Mouse (Mus musculus) c-Kit-positive CD71-positive TER-119-negative erythroid progenitor cells, embryonic 14.5 days (primary cell): ENCODE data around the gene Pdha2.

ENCODE experiments used
- DNase-seq: peaks from one replicate; pipeline ENCODE4 v3.0.0-alpha.2; 2013; ENCODE audit warnings: low read depth

Gene Pdha2

GRCm38 (mm10) chr3:141212255-141212654, at the start of gene Pdha2:
Gene Pdha2 (minus strand): TSS chr3:141212355.
- no peak for DNase-seq

DNA sequence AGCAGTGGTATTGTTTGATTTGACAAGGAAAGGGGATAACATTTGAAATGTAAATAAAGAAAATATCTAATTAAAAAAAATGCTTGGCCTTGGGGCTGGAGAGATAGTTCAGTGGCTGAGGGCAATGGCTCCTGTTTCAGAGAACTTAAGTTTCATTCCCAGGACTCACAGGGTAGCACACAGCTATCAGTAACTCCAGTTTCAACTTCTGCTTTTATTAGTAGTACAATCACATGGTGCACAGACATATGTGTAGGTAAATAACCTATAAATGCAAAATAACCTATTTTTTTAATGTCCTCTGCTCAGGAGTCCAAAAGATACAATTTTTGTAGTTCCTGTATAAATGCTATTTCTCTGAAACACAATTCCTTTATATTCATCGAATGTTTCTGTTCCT, 48.4 kb upstream of the Pdha2 start:
- no peak for DNase-seq

- no peak for DNase-seq
These were observed 39.3 kb upstream of the Pdha2 start for GRCm38 (mm10) chr3:141251440-141251839.

GRCm38 (mm10) chr3:141244725-141245298, 32.7 kb upstream of the Pdha2 start:
- no peak for DNase-seq

- DNase-seq = no peak
These were observed 25.9 kb upstream of the Pdha2 start for GRCm38 (mm10) chr3:141238071-141238470.

- DNase-seq = no peak
These were observed 17.0 kb upstream of the Pdha2 start for GRCm38 (mm10) chr3:141229148-141229547.

- no peak for DNase-seq
These were observed 10.2 kb upstream of the Pdha2 start for GRCm38 (mm10) chr3:141222339-141222738.

- DNase-seq = no peak
These were observed 6.4 kb upstream of the Pdha2 start for GRCm38 (mm10) chr3:141218561-141218960.

DNA sequence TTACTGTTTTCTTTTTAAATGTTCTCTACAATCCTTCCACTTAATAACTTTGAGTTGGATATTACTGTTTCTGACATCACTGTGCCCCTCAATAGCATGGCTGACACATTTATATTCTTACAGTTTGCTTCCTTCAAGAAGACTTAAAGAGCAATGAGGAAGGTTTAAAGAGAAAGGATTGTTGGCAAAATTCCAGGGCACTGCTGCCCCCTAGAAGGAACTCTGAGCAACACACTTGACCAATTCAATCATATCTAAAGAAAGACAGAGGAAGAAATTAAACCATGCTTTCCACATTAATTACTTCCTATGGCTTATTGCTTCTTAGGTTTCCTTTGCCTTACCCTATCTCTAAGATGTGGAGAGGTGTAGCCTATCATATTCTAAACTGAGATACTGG, 4.8 kb upstream of the Pdha2 start:
- DNase-seq = no peak

DNA sequence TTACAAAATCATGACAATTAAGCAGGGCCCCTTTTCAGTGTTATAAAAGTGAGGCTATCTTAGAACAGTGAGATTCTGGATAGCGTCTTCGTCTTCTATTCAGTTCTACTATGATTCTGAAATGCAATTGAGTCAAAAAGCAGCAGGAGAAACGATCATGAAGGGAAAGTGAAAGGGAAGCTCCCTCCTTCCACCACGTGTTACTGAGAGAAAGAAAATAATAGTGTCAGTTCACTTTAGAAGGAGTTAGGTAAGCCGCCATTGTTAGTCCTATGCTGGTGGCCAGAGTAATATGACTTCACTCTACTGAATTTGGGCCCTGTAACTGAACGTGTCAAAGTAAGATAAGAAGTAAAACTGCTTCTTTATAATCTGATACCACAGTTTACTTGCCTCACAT, 4.1 kb upstream of the Pdha2 start:
- DNase-seq = no peak

GRCm38 (mm10) chr3:141214789-141215188, 2.6 kb upstream of the Pdha2 start:
- no peak for DNase-seq

- no peak for DNase-seq
These were observed 2.0 kb upstream of the Pdha2 start for GRCm38 (mm10) chr3:141214197-141214596.

- no peak for DNase-seq
These were observed 511 bp downstream of the Pdha2 start for GRCm38 (mm10) chr3:141211644-141212043.

DNA sequence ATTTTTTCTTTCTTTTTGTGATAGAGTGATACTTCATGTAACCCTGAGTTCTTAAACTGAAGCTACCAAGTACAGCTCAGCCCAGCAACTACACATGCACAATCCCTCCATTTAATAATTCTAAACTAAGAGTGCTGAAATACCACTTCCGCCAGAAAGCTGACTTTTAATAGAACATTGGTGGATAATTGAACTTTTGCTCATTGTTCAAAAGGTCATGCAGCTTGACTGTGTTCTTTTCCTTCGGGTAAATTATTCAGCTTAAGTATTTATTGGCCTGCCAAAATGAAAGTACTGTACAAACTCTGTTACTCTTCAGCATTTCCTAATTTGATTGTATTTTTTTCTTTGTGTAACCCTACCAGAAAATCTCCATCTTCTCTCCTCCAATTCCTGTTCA, 10.4 kb downstream of the Pdha2 start:
- no peak for DNase-seq

- no peak for DNase-seq
These were observed 14.8 kb downstream of the Pdha2 start for GRCm38 (mm10) chr3:141197308-141197861.

DNA sequence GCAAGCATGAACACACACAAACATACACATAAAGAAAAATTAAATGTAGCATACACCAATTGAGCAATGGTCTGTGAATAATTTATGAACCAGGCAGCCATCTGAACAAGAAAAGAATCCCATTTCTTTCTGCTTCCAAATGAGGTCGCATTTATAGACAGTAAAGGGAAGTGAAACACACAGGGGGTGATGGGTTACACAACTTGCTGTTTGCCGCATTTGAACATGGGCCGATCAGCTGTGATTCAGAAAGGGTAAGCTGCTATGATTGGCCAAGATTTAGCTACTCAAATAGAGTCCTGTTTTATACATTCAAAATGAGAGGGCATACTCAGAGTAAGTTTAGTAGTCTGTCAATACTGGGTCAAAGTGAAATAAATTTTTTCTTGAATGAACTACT, 20.5 kb downstream of the Pdha2 start:
- no peak for DNase-seq

- no peak for DNase-seq
These were observed 21.7 kb downstream of the Pdha2 start for GRCm38 (mm10) chr3:141190429-141190828.

DNA sequence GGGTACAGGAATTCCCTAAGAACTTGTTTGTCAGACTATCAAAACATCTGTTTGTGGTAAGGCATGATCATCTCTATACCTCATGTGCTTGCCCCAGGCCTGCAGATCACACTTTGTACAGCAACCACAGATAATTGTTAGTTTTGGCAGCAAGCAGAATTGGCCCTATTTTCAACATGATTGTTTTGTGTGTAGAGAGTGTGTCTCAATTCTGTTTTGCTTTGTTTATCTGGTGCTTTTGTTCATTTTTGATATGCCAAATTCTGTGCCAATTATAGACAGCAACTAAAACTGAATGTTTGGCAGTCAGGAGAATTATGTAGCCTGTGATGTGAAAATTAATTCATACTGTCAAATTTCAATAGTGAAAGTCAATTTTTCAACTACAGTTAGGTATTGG, 51.2 kb downstream of the Pdha2 start:
- no peak for DNase-seq
